8 mouse cellular contexts compared by ENCODE assay signal in the genomic region with DNA sequence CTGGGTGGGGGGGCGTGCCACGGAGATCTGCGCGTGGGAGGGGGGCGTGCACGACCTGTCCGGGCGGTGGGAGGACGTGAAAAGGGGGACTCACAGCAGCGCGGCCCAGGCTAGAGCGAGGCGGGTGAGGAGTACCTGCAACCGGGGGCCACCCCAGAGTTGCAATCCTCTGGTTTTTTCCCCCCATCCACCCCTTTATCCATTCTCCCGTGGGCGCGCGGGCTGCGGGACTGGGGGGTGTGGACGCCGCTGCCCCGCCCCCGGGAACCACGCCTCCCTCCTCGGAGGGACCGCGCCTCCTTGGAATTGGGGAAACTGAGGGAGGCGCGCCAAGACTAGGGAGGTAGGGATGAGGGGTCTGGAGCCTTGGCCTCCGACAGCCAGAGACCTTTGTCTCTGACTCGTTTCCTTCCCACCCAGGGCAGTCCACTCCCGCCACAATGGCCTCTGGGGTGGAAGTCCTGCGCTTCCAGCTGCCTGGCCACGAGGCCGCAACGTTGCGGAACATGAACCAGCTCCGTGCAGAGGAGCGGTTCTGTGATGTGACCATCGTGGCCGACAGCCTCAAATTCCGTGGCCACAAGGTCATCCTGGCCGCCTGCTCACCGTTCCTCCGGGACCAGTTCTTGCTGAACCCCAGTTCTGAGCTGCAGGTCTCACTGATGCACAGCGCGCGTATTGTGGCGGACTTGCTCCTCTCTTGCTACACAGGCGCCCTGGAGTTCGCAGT. TPM values are rescaled to one million over a fixed set of nuclear protein-coding genes. Genes with fewer than 3 reads are reported as not detected.
A peak's percentile ranks its signal among the peaks of the same experiment; 100 is the strongest.
DNase-seq lines count a peak whose midpoint lies in the region; ATAC-seq and TF ChIP-seq lines count a peak whose summit lies in the region.

No protein-coding gene starts in this region.

- TF ChIP-seq RAD21 in CH12.LX (IDR thresholded peaks at IDR 0.05; ENCODE audit: low read depth, low read length): no peak

- peak overlapping the region; percentile 97 for H3K9ac ChIP-seq in CH12.LX (ENCODE audit: insufficient read depth, low read depth)
- H3K9ac ChIP-seq in embryonic facial prominence, embryonic 15.5 days: peak overlapping the region; percentile 67
- peak overlapping the region; percentile 87 for H3K9ac ChIP-seq in lung, embryonic 16.5 days (ENCODE audit: low read length)

- intact Hi-C loops in heart, postnatal 14 days (cut with DNase I): no loop called here

- WGBS in embryonic facial prominence, embryonic 15.5 days: 6% methylated on average over 50 of the region's 51 CpGs
- 6% methylated on average over 42 of the region's 51 CpGs for WGBS in lung, embryonic 16.5 days

- dilution Hi-C loops in CH12.LX (cut with MboI; ENCODE audit: extremely low pct_ligation_motif_present, extremely low pct_unique_long_range_greater_than_20kb, low sequenced_read_pairs): no loop called here

- no peaks in the 10 kb centered on the region for H3K27me3 ChIP-seq in CH12.LX (replicated peaks)
- H3K27me3 ChIP-seq in embryonic facial prominence, embryonic 15.5 days: no peaks in the 10 kb centered on the region
- H3K27me3 ChIP-seq in lung, embryonic 16.5 days (ENCODE audit: control insufficient read depth, insufficient read depth, low read depth, low read length): no peaks in the 10 kb centered on the region

- no peak for DNase-seq in CH12.LX (ENCODE audit: extremely low read depth)
- peak; percentile 77 for DNase-seq in adrenal gland, postnatal 10 days
- DNase-seq in heart, postnatal 14 days: peak; percentile 58 to 61
- DNase-seq in kidney, postnatal 4 days: peak; percentile 70 to 75
- DNase-seq in right cerebral cortex, postnatal 14 days: peak; percentile 52

- ATAC-seq in embryonic facial prominence, embryonic 15.5 days (ENCODE audit: insufficient number of reproducible peaks, low FRiP score, low TSS enrichment, low read depth): peak; percentile 8
- ATAC-seq in lung, embryonic 16.5 days (ENCODE audit: low read depth): peak; percentile 8; the same call in 1 of the 2 replicates
- ATAC-seq in megakaryocyte progenitor cell, adult 5-6 weeks (replicated peaks; ENCODE audit: poor library complexity): no peak

- TF ChIP-seq POLR2A in CH12.LX (IDR thresholded peaks at IDR 0.05; ENCODE audit: low read depth, low read length): no peak

- H3K79me2 ChIP-seq in CH12.LX (replicated peaks; ENCODE audit: control insufficient read depth, extremely low read depth, insufficient read depth, poor library complexity, severe bottlenecking): peaks cover 5% of the 10 kb centered on the region

- no peak for TF ChIP-seq EP300 in CH12.LX (IDR thresholded peaks at IDR 0.05; ENCODE audit: low read length)

- peak overlapping the region; percentile 44 to 78 (median 64) for H3K4me3 ChIP-seq in CH12.LX (replicated peaks in 1 of 3; ENCODE audit: low read depth in 2 of 3, low read length in 2 of 3, poor library complexity in 1 of 3)
- H3K4me3 ChIP-seq in embryonic facial prominence, embryonic 15.5 days (replicated peaks): peak overlapping the region; percentile 71
- peak overlapping the region; percentile 71 for H3K4me3 ChIP-seq in lung, embryonic 16.5 days (ENCODE audit: low read length)

- H3K9me3 ChIP-seq in CH12.LX (replicated peaks; ENCODE audit: low read length): peaks cover 5% of the 10 kb centered on the region
- no peaks in the 10 kb centered on the region for H3K9me3 ChIP-seq in embryonic facial prominence, embryonic 15.5 days (replicated peaks)
- H3K9me3 ChIP-seq in lung, embryonic 16.5 days (ENCODE audit: control insufficient read depth, low read length): no peaks in the 10 kb centered on the region

- H3K27ac ChIP-seq in CH12.LX (ENCODE audit: insufficient read depth, low read depth): 0 out of 2 replicates have a peak overlapping the region, but pooled peaks have one; percentile 5
- H3K27ac ChIP-seq in embryonic facial prominence, embryonic 15.5 days (replicated peaks): peak overlapping the region; percentile 91
- peak overlapping the region; percentile 92 for H3K27ac ChIP-seq in lung, embryonic 16.5 days (ENCODE audit: low read length)

- no peak for TF ChIP-seq CTCF in CH12.LX (conservative IDR thresholded peaks at IDR 0.05 in 1 of 2, IDR thresholded peaks at IDR 0.05 in 1 of 2; ENCODE audit: low read depth in 2 of 2, low read length in 2 of 2)

- in situ Hi-C loops in CH12.LX (cut with MboI; ENCODE audit: low pct_ligation_motif_present, low pct_unique_long_range_greater_than_20kb, low sequenced_read_pairs): no loop called here

- peak overlapping the region; percentile 75 for H3K4me2 ChIP-seq in CH12.LX (ENCODE audit: insufficient read depth, low read depth, poor library complexity, severe bottlenecking)
- peak overlapping the region; percentile 87 for H3K4me2 ChIP-seq in embryonic facial prominence, embryonic 15.5 days (replicated peaks)
- H3K4me2 ChIP-seq in lung, embryonic 16.5 days (ENCODE audit: low read depth, low read length): peak overlapping the region; percentile 84

- H3K36me3 ChIP-seq in CH12.LX (replicated peaks in 1 of 2; ENCODE audit: control insufficient read depth in 1 of 2, insufficient read depth in 1 of 2, low read length in 1 of 2): peaks cover 2 to 15% of the 10 kb centered on the region in 2 experiments
- peaks cover 4% of the 10 kb centered on the region; the same call in 1 of the 2 replicates for H3K36me3 ChIP-seq in embryonic facial prominence, embryonic 15.5 days
- H3K36me3 ChIP-seq in lung, embryonic 16.5 days (ENCODE audit: control insufficient read depth, insufficient read depth, low read length): peaks cover 8% of the 10 kb centered on the region

- peaks cover 7 to 27% of the 10 kb centered on the region in 2 experiments for H3K4me1 ChIP-seq in CH12.LX (ENCODE audit: control insufficient read depth in 1 of 2, insufficient read depth in 2 of 2)
- peaks cover 30% of the 10 kb centered on the region for H3K4me1 ChIP-seq in embryonic facial prominence, embryonic 15.5 days
- H3K4me1 ChIP-seq in lung, embryonic 16.5 days (replicated peaks; ENCODE audit: control insufficient read depth, insufficient read depth, low read length): peaks cover 26% of the 10 kb centered on the region

TF ChIP-seq in CH12.LX, 34 proteins besides CTCF, POLR2A, EP300 and RAD21:
- TF ChIP-seq ZMIZ1 (IDR thresholded peaks at IDR 0.05; ENCODE audit: low read depth, low read length): 0 out of 2 replicates have a peak, but pooled peaks have one; percentile 21
- TF ChIP-seq IRF4 (IDR thresholded peaks at IDR 0.05; ENCODE audit: low read depth, low read length): no peak

RNA-seq across cellular contexts. Expression of a gene that starts 3.1 kb away (rescaled TPM):
- total RNA-seq in CH12.LX (2012; rRNA removed) (2.3 and 3.1 TPM in 2 replicates), CH12.LX (2014; rRNA removed) (0.69 and 1.3 TPM in 2 replicates)
- polyA plus RNA-seq in CH12.LX (2012; ENCODE audit: insufficient read length, low read depth): 4.3 and 6.6 TPM in 2 replicates
- total RNA-seq in adrenal gland, postnatal 10 days (2021): 10 to 100 TPM; 41.1 TPM
- 6.7 and 7.3 TPM in 2 replicates for polyA plus RNA-seq in embryonic facial prominence, embryonic 15.5 days (2015; fragmentation: Nextera tagmentation; extraction: Ambion mirVana)
- total RNA-seq in heart, postnatal 14 days (2021): 1 to 10 TPM; 4.3 to 6.0 TPM
- 3.2 and 4.8 TPM in 2 replicates for polyA plus RNA-seq in lung, embryonic 16.5 days (2015; fragmentation: Nextera tagmentation; extraction: Ambion mirVana)
- 5.1 and 7.8 TPM in 2 replicates for total RNA-seq in megakaryocyte progenitor cell, adult 5-6 weeks (2015)
- 1.6 and 1.9 TPM in 2 replicates for total RNA-seq in megakaryocyte progenitor cell, adult 5-6 weeks (2017)

RNA-seq across cellular contexts. Expression of a gene that starts 3.3 kb away (rescaled TPM):
- 118 and 150 TPM in 2 replicates for total RNA-seq in CH12.LX (2012; rRNA removed)
- total RNA-seq in CH12.LX (2014; rRNA removed): 68.7 and 73.5 TPM in 2 replicates
- 100 and 113 TPM in 2 replicates for polyA plus RNA-seq in CH12.LX (2012; ENCODE audit: insufficient read length, low read depth)
- 100 to 1,000 TPM; 113 to 137 TPM for total RNA-seq in adrenal gland, postnatal 10 days (2021)
- polyA plus RNA-seq in embryonic facial prominence, embryonic 15.5 days (2015; fragmentation: Nextera tagmentation; extraction: Ambion mirVana): 86.8 and 92.7 TPM in 2 replicates
- total RNA-seq in heart, postnatal 14 days (2021): 10 to 100 TPM; 45.2 to 49.4 TPM
- polyA plus RNA-seq in lung, embryonic 16.5 days (2015; fragmentation: Nextera tagmentation; extraction: Ambion mirVana): 58.2 and 62.2 TPM in 2 replicates
- 72.4 and 73.5 TPM in 2 replicates for total RNA-seq in megakaryocyte progenitor cell, adult 5-6 weeks (2015)
- 107 and 108 TPM in 2 replicates for total RNA-seq in megakaryocyte progenitor cell, adult 5-6 weeks (2017)

RNA-seq across cellular contexts. Expression of a gene that starts 13.1 kb away (rescaled TPM):
- total RNA-seq in CH12.LX (2012; rRNA removed) (not detected in 2 replicates), CH12.LX (2014; rRNA removed) (not detected in 2 replicates)
- polyA plus RNA-seq in CH12.LX (2012; ENCODE audit: insufficient read length, low read depth): not detected in 2 replicates
- total RNA-seq in adrenal gland, postnatal 10 days (2021): under 1 TPM in 1 of 2 experiments, not detected in 1; 0.21 TPM
- polyA plus RNA-seq in embryonic facial prominence, embryonic 15.5 days (2015; fragmentation: Nextera tagmentation; extraction: Ambion mirVana): not detected in 2 replicates
- total RNA-seq in heart, postnatal 14 days (2021): not detected
- not detected in 2 replicates for polyA plus RNA-seq in lung, embryonic 16.5 days (2015; fragmentation: Nextera tagmentation; extraction: Ambion mirVana)
- total RNA-seq in megakaryocyte progenitor cell, adult 5-6 weeks (2015): not detected in 2 replicates
- not detected in 2 replicates for total RNA-seq in megakaryocyte progenitor cell, adult 5-6 weeks (2017)

RNA-seq across cellular contexts. Expression of a gene that starts 15.7 kb away (rescaled TPM):
- total RNA-seq in CH12.LX (2012; rRNA removed) (6.9 and 9.3 TPM in 2 replicates), CH12.LX (2014; rRNA removed) (2.2 and 2.4 TPM in 2 replicates)
- 8.0 and 8.5 TPM in 2 replicates for polyA plus RNA-seq in CH12.LX (2012; ENCODE audit: insufficient read length, low read depth)
- total RNA-seq in adrenal gland, postnatal 10 days (2021): 10 to 100 TPM; 13.5 to 17.8 TPM
- 3.2 and 4.2 TPM in 2 replicates for polyA plus RNA-seq in embryonic facial prominence, embryonic 15.5 days (2015; fragmentation: Nextera tagmentation; extraction: Ambion mirVana)
- 1 to 10 TPM; 5.1 to 6.1 TPM for total RNA-seq in heart, postnatal 14 days (2021)
- polyA plus RNA-seq in lung, embryonic 16.5 days (2015; fragmentation: Nextera tagmentation; extraction: Ambion mirVana): 2.3 and 2.5 TPM in 2 replicates
- 7.7 and 9.9 TPM in 2 replicates for total RNA-seq in megakaryocyte progenitor cell, adult 5-6 weeks (2015)
- 13.6 and 15.1 TPM in 2 replicates for total RNA-seq in megakaryocyte progenitor cell, adult 5-6 weeks (2017)

RNA-seq across cellular contexts. Expression of a gene that starts 19.3 kb away (rescaled TPM):
- 0.38 and 0.55 TPM in 2 replicates for total RNA-seq in CH12.LX (2012; rRNA removed)
- total RNA-seq in CH12.LX (2014; rRNA removed): 0.62 and 0.66 TPM in 2 replicates
- polyA plus RNA-seq in CH12.LX (2012; ENCODE audit: insufficient read length, low read depth): 1.1 and 1.4 TPM in 2 replicates
- 1 to 10 TPM in 1 of 2 experiments, under 1 TPM in 1; 1.00 to 1.2 TPM for total RNA-seq in adrenal gland, postnatal 10 days (2021)
- 0.49 and 0.69 TPM in 2 replicates for polyA plus RNA-seq in embryonic facial prominence, embryonic 15.5 days (2015; fragmentation: Nextera tagmentation; extraction: Ambion mirVana)
- total RNA-seq in heart, postnatal 14 days (2021): under 1 TPM in 1 of 2 experiments, not detected in 1; 0.17 TPM
- 1.5 and 1.9 TPM in 2 replicates for polyA plus RNA-seq in lung, embryonic 16.5 days (2015; fragmentation: Nextera tagmentation; extraction: Ambion mirVana)
- 0.81 and 1.8 TPM in 2 replicates for total RNA-seq in megakaryocyte progenitor cell, adult 5-6 weeks (2015)
- total RNA-seq in megakaryocyte progenitor cell, adult 5-6 weeks (2017): 0.61 and 0.75 TPM in 2 replicates

Comparison
In these comparisons a context has a peak if more than half of its experiments do, and no peak if none do; other contexts are left out.
1. H3K27ac ChIP-seq: peak in every context shown above with its lines; median percentile 92 in lung, embryonic 16.5 days; 91 in embryonic facial prominence, embryonic 15.5 days; 5 in CH12.LX.
2. RNA of a gene that starts 3.1 kb away (total RNA-seq): 41.1 TPM in adrenal gland, postnatal 10 days; 4.3 to 6.0 TPM in heart, postnatal 14 days, 1.6 to 7.8 TPM in megakaryocyte progenitor cell, adult 5-6 weeks and 0.69 to 3.1 TPM in CH12.LX; every median in the first group is over 4 times any median in the second.
3. Peak in every context shown above with its lines, with median percentiles within 50 percentile points of each other: H3K4me2 ChIP-seq, H3K4me3 ChIP-seq and H3K9ac ChIP-seq.